Mouse (Mus musculus): ENCODE measurements around the gene Lhx2. TPM values are rescaled to one million over a fixed set of nuclear protein-coding genes. Genes with fewer than 3 reads are reported as not detected.

Lhx2 gene
- polyA plus RNA-seq, 1 experiment: 0.36 TPM

DNA sequence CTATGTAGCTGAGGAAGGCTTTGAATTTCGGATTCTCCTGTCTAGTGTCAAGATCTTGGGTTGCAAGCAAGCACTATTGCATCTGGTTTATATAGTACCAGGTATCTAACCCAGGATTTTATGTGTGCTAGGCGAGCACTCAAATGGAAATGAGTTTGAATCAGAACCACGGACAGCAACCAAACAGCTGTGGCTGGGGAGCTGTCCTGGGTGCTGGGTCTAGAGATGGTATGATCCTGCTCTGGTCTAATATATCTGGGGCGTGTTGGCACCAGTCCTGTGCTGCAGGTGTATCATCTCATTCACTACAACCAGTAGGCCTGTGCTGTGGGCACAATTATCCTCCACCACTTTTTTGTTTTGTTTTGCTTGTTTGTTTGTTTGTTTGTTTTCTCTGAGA lies 78.9 kb downstream of the Lhx2 start:
- Histone ChIP-seq H3K36me3 (ENCODE audit: control insufficient read depth, insufficient read depth, low read length, poor library complexity, severe bottlenecking) (no peaks in the 10 kb centered on the region), H3K9ac (ENCODE audit: low read depth, poor library complexity, severe bottlenecking) (no peak overlapping the region), H3K9me3 (replicated peaks; ENCODE audit: control insufficient read depth, insufficient read depth, low read length, poor library complexity, severe bottlenecking) (no peaks in the 10 kb centered on the region), H3K27me3 (ENCODE audit: control insufficient read depth, insufficient read depth, low read length, poor library complexity, severe bottlenecking) (no peaks in the 10 kb centered on the region), H3K4me1 (ENCODE audit: control insufficient read depth, insufficient read depth, low read length) (peaks cover 3% of the 10 kb centered on the region), H3K4me3 (ENCODE audit: low read depth, low read length) (no peak overlapping the region), H3K27ac (ENCODE audit: insufficient read depth, low read length) (no peak overlapping the region)
- TF ChIP-seq POLR2A (IDR thresholded peaks at IDR 0.05; ENCODE audit: insufficient read depth, low read length) (no peak), CTCF (IDR thresholded peaks at IDR 0.05; ENCODE audit: low read depth, low read length) (no peak), EP300 (IDR thresholded peaks at IDR 0.05; ENCODE audit: insufficient read depth, low read depth, low read length) (no peak)

Other genes starting within 250 kb of the Lhx2 start
- gene Dennd1a, start 51.9 kb upstream of the Lhx2 start, polyA plus RNA-seq (2011; ENCODE audit: insufficient read depth, insufficient read length, low read depth, missing spikeins): 11.9 and 17.2 TPM in 2 replicates
- gene Nek6, start 172.4 kb downstream of the Lhx2 start, polyA plus RNA-seq (2011; ENCODE audit: insufficient read depth, insufficient read length, low read depth, missing spikeins): 28.9 and 31.3 TPM in 2 replicates